Mouse (Mus musculus): Measurements from ENCODE around the gene Tsfm. TPM values are rescaled to one million over a fixed set of nuclear protein-coding genes. Genes with fewer than 3 reads are reported as not detected.
A peak's percentile ranks its signal among the peaks of the same experiment; 100 is the strongest.

Tsfm gene
- polyA plus RNA-seq, 1 experiment from 2014 or later = 42.3 TPM

DNA sequence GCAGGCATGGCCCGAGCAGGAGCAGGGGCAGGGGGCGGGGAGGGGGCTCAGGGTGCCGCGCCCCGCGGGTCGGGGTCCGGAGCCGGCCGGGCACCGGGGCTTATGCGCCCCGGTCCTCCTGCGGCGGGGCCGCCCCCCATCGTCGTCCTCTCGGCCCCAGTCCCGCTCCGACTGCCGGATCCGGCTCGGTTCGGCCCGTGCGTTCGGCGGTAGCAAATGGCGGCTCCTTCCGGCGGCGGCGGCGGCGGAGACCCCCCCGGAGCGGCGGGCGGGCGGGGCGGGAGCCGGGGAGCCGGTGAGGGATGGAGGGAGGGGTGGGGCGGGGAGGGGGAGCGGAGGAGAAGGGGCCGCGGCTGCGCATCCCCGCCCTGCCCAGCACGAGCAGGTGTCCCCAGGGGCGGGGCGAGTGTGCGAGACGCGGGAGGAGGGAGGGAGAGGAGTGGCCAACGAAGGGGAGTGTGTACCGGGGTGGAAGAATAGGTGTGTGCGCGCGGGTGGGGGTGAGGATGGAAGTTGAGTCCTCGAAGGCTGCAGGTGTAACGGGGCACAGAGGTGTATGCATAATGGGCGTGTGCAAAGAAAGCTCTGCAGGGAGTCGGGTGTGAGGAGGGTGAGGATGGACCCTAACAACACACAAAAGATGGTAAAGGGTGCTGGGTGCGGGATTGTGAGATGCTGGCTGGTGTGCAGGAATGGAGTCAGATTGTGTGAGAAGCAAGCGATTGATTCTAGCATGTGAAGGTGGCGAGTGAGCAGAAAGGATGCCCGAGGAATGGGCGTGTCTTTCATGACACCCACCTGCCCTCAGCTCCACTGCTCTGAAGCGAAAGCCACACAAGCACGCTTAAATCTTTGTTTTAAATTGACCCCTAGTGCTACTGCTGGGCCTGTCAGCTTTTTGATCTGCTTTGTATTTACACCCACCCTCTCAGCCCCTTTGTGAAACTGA is 29.6 kb upstream of the Tsfm start, which contains the start of gene March9:
Gene March9 (minus strand): TSS at position 217 of the 949 bp plus-strand sequence.
- DNase-seq (ENCODE audit: low spot score) (peak; percentile 84), ATAC-seq (peak; percentile 23)
- peak within 1 kb of the TSS; percentile 70 for H3K4me3 ChIP-seq (ENCODE audit: low read depth, low read length)
- TF ChIP-seq CTCF (IDR thresholded peaks at IDR 0.05) = no peak
- no peak for TF ChIP-seq EP300 (IDR thresholded peaks at IDR 0.05)
- H3K4me1 ChIP-seq (ENCODE audit: insufficient read depth, low read depth, low read length) = peaks cover 6% of the 10 kb centered on the region; the same call in 1 of the 2 replicates
- H3K27me3 ChIP-seq (replicated peaks; ENCODE audit: insufficient read depth, low read length) = 0 out of 2 replicates have a peak, but pooled peaks cover 7% of the 10 kb centered on the region
- H3K27ac ChIP-seq (ENCODE audit: low read length) = no peak within 1 kb of the TSS
- 3% methylated on average over 51 of the region's 72 CpGs for WGBS
- H3K36me3 ChIP-seq (ENCODE audit: insufficient read depth, low read length) = 0 out of 2 replicates have a peak, but pooled peaks cover 2% of the 10 kb centered on the region
- H3K9me3 ChIP-seq (ENCODE audit: low read length) = no peaks in the 10 kb centered on the region
- H3K9ac ChIP-seq (replicated peaks; ENCODE audit: low read depth) = peak within 1 kb of the TSS; percentile 39; the same call in 1 of the 2 replicates
- peak within 1 kb of the TSS; percentile 100 for H3K4me2 ChIP-seq (replicated peaks; ENCODE audit: low read depth, low read length)

DNA sequence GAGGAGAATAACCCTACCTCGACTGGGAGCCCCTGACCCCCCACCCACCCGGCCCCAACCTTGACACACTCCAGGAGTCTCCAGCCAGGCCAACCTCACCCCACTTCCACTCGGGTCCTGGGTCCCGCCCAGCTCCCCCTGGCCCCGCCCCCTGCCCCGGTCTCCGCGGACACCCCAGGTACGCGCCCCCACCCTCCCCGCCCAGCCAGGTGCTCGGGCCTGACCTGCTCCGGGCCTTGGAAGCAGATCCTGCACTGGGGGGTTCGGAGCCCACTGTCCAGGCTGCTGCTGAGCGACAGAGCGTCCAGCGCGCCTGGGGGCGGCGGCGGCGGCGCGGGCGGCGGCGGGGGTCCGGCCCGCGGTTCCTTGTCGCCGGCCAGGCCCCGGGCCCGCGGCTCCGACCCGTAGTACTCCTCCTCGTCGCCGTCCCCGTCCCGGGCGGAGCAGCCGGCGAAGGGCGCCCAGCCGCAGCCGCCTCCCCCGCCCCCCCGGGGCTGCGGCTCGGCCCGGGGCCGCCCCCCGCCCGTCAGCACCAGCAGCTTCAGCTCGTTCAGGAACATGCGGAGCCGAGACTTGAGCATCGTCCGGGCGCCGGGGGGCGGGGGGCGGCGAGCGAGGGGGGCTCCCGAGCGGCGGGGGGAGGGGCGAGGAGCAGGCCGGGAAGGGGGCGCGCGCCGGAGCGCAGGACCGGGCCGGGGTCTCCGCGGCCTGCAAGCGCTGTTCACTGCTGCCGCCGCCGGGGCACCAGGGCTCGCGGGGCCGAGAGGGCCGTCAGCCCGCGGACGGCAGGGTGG is 28.7 kb upstream of the Tsfm start:
- peak overlapping the region; percentile 70 for H3K4me3 ChIP-seq (ENCODE audit: low read depth, low read length)
- peaks cover 5% of the 10 kb centered on the region; the same call in 1 of the 2 replicates for H3K4me1 ChIP-seq (ENCODE audit: insufficient read depth, low read depth, low read length)
- H3K9ac ChIP-seq (replicated peaks; ENCODE audit: low read depth) = peak overlapping the region; percentile 39; the same call in 1 of the 2 replicates
- H3K9me3 ChIP-seq (ENCODE audit: low read length) = no peaks in the 10 kb centered on the region
- no peak overlapping the region for H3K27ac ChIP-seq (ENCODE audit: low read length)
- DNase-seq (ENCODE audit: low spot score) = no peak
- H3K27me3 ChIP-seq (replicated peaks; ENCODE audit: insufficient read depth, low read length) = 0 out of 2 replicates have a peak, but pooled peaks cover 7% of the 10 kb centered on the region
- ATAC-seq = no peak
- H3K4me2 ChIP-seq (replicated peaks; ENCODE audit: low read depth, low read length) = peak overlapping the region; percentile 100
- no peak for TF ChIP-seq EP300 (IDR thresholded peaks at IDR 0.05)
- no peak for TF ChIP-seq CTCF (IDR thresholded peaks at IDR 0.05)
- H3K36me3 ChIP-seq (ENCODE audit: insufficient read depth, low read length) = no peaks in the 10 kb centered on the region
- WGBS = under 1% methylated on average over 19 of the region's 92 CpGs

DNA sequence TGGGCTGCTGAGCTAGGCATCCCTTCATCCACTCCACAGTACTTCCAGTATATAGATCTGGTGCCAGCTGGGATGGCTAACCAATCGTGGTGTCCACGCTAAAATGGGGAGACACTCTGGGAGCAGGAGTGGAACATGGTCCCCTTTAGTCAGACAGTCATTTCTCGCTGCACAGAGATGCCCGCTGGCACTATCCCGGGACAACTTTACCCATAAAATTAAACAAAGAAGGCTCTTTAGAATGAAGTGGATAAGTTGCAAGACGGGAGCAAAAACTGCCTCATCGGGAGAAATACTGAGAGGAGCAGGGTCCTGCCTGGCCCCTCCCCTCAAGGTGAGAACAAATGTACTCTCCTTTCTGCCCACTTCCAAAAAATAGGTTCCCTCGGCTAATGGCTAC is 28.1 kb upstream of the Tsfm start:
- 0 out of 2 replicates have a peak, but pooled peaks cover 7% of the 10 kb centered on the region for H3K27me3 ChIP-seq (replicated peaks; ENCODE audit: insufficient read depth, low read length)
- DNase-seq (ENCODE audit: low spot score) (no peak), ATAC-seq (no peak)
- no peak overlapping the region for H3K9ac ChIP-seq (replicated peaks; ENCODE audit: low read depth)
- H3K9me3 ChIP-seq (ENCODE audit: low read length) = no peaks in the 10 kb centered on the region
- no peak overlapping the region for H3K27ac ChIP-seq (ENCODE audit: low read length)
- H3K4me1 ChIP-seq (ENCODE audit: insufficient read depth, low read depth, low read length) = peaks cover 3% of the 10 kb centered on the region; the same call in 1 of the 2 replicates
- no peaks in the 10 kb centered on the region for H3K36me3 ChIP-seq (ENCODE audit: insufficient read depth, low read length)
- peak overlapping the region; percentile 100 for H3K4me2 ChIP-seq (replicated peaks; ENCODE audit: low read depth, low read length)
- 5% methylated on average over 8 of the region's 8 CpGs for WGBS
- peak overlapping the region; percentile 70 for H3K4me3 ChIP-seq (ENCODE audit: low read depth, low read length)
- TF ChIP-seq EP300 (IDR thresholded peaks at IDR 0.05) (no peak), CTCF (IDR thresholded peaks at IDR 0.05) (no peak)

DNA sequence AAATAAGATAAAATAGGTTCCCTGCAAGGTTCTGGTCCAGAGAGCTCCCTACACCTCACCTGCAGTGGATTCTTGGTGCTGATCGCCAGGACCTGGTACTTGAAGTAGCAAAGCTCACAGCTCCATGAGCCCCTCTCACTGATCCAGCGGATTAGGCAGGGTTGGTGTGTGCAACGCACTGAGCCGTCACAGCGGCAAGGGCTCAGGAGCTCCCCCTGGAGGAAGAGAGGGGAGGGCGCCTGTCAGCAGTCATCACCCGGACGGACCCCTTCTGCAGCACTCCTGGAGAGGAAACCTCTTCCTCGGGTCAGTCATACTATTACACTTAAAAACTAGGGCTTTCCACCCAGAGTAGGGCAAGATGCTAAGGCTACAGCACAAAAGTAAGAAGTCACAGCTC is 27.5 kb upstream of the Tsfm start:
- Histone ChIP-seq H3K4me1 (ENCODE audit: insufficient read depth, low read depth, low read length) (peaks cover 3% of the 10 kb centered on the region; the same call in 1 of the 2 replicates), H3K4me3 (ENCODE audit: low read depth, low read length) (0 out of 2 replicates have a peak overlapping the region, but pooled peaks have one; percentile 70), H3K4me2 (replicated peaks; ENCODE audit: low read depth, low read length) (peak overlapping the region; percentile 100), H3K27ac (ENCODE audit: low read length) (no peak overlapping the region), H3K36me3 (ENCODE audit: insufficient read depth, low read length) (no peaks in the 10 kb centered on the region), H3K9me3 (ENCODE audit: low read length) (no peaks in the 10 kb centered on the region), H3K9ac (replicated peaks; ENCODE audit: low read depth) (no peak overlapping the region), H3K27me3 (replicated peaks; ENCODE audit: insufficient read depth, low read length) (0 out of 2 replicates have a peak, but pooled peaks cover 7% of the 10 kb centered on the region)
- peak; percentile 78 for DNase-seq (ENCODE audit: low spot score)
- TF ChIP-seq CTCF (IDR thresholded peaks at IDR 0.05) (peak; percentile 94), EP300 (IDR thresholded peaks at IDR 0.05) (no peak)
- WGBS = under 1% methylated on average over 9 of the region's 9 CpGs
- ATAC-seq = peak; percentile 24; the same call in 1 of the 2 replicates

DNA sequence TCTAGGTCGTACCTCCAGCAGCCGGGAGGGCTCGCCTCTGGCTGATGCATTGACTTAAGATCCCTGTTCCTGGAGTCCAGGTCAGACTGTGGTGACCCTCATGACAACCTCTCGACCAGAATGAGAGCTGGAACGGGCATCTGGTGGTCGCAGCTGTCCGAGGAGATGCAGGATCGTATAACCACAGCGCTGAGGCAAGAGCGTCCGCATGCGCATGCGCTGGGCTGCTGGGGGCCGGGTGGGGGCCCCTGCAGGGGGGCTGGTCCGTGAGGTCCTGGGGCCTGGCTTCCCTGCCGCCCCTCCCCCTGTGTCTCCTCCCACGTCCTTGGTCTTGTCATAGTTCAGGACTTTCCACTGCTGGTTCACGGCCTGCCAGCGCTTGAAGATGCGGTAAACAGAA is 25.9 kb upstream of the Tsfm start:
- Histone ChIP-seq H3K4me1 (ENCODE audit: insufficient read depth, low read depth, low read length) (0 out of 2 replicates have a peak, but pooled peaks cover 3% of the 10 kb centered on the region), H3K9ac (replicated peaks; ENCODE audit: low read depth) (no peak overlapping the region), H3K9me3 (ENCODE audit: low read length) (no peaks in the 10 kb centered on the region), H3K4me3 (ENCODE audit: low read depth, low read length) (no peak overlapping the region), H3K27me3 (replicated peaks; ENCODE audit: insufficient read depth, low read length) (0 out of 2 replicates have a peak, but pooled peaks cover 7% of the 10 kb centered on the region), H3K36me3 (ENCODE audit: insufficient read depth, low read length) (no peaks in the 10 kb centered on the region), H3K4me2 (replicated peaks; ENCODE audit: low read depth, low read length) (no peak overlapping the region), H3K27ac (ENCODE audit: low read length) (no peak overlapping the region)
- WGBS = 87% methylated on average over 20 of the region's 20 CpGs
- ATAC-seq (no peak), DNase-seq (ENCODE audit: low spot score) (no peak)
- TF ChIP-seq CTCF (IDR thresholded peaks at IDR 0.05) = no peak
- TF ChIP-seq EP300 (IDR thresholded peaks at IDR 0.05) = no peak
